Mouse (Mus musculus) kidney, adult 2 months (tissue): ENCODE data around the gene Snd1. TPM values are rescaled to one million over a fixed set of nuclear protein-coding genes. Genes with fewer than 3 reads are reported as not detected.

Experiments
- DNase-seq: peaks from one replicate; pipeline ENCODE4 v3.0.0; 2021
- H3K27ac ChIP-seq: fragments of 200-500 bp; 2 replicates; pipeline ENCODE4 v1.5.1; 2012; ENCODE audit warnings: low read depth, low read length, control low read depth, inconsistent platforms; ENCODE audit not compliant: insufficient read depth
- H3K27me3 ChIP-seq: fragments of 200-500 bp; replicated peaks from 2 replicates; pipeline ENCODE4 v1.6.1; 2012; ENCODE audit warnings: mild to moderate bottlenecking, moderate library complexity, low read length, inconsistent platforms; ENCODE audit not compliant: control insufficient read depth, insufficient read depth
- H3K36me3 ChIP-seq: fragments of 200-500 bp; 2 replicates; pipeline ENCODE4 v1.6.1; 2012; ENCODE audit warnings: mild to moderate bottlenecking, moderate library complexity, low read length, inconsistent platforms; ENCODE audit not compliant: control insufficient read depth, insufficient read depth
- H3K4me1 ChIP-seq: fragments of 200-500 bp; 2 replicates; pipeline ENCODE4 v1.6.1; 2011; ENCODE audit warnings: low read length; ENCODE audit not compliant: control insufficient read depth, insufficient read depth
- H3K4me3 ChIP-seq: fragments of 200-500 bp; 2 replicates; pipeline ENCODE4 v1.5.1; 2011; ENCODE audit warnings: mild to moderate bottlenecking, low read depth, low read length, control low read depth; ENCODE audit not compliant: insufficient read depth
- CTCF ChIP-seq: fragments of 200-500 bp; conservative IDR thresholded peaks from 2 replicates; pipeline ENCODE4 v1.5.1; 2011; ENCODE audit warnings: low read depth, mild to moderate bottlenecking, control low read depth, low read length, moderate library complexity, mixed read lengths; ENCODE audit not compliant: insufficient read depth, insufficient read length
- POLR2A ChIP-seq: fragments of 200-500 bp; IDR thresholded peaks from one replicate; pipeline ENCODE4 v1.6.1; 2011; ENCODE audit warnings: low read depth, low read length, control low read depth
- WGBS: fragments of 180-500 bp; shearing (Covaris S2); methylation state at CpG from one replicate; pipeline ENCODE4 v1.1.7; 2018; 5-methylcytosine and 5-hydroxymethylcytosine counted together
- polyA plus RNA-seq: library from polyadenylated mRNA; depleted of rRNA; stranded (reverse); fragments of >200 nt; gene quantifications from 2 replicates; pipeline ENCODE4 v1.2.3, GENCODE M21; 2012

Gene Snd1
- polyA plus RNA-seq, 1 experiment: 41.0 TPM

DNA sequence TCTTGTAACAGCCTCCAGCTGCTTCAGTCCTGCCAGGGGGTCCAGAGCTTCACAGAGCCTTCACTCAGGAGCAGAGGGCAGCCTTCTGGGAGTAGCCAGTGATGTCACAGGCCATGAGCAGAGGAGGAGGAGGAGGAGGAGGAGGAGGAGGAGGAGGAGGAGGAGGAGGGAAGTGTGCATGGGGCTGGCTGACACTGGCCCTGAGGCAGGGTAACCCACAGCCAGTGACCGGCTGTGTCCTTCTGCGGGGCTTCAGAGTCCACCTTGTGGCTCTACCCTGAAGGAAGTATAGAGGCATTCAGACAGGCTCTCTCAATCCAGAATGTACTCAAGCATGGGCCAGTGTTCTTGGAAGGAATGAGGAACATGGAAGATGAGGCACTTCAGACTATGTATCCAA is 25.7 kb upstream of the Snd1 start, which contains the start of gene Pax4:
Gene Pax4, minus strand, starts transcription at position 101 of the 400 bp plus-strand sequence.
- no peak within 1 kb of the TSS for H3K4me3 ChIP-seq
- no peak within 1 kb of the TSS for H3K27ac ChIP-seq
- H3K36me3 ChIP-seq: no peaks in the 10 kb centered on the region
- WGBS: 65% methylated on average over 2 of the region's 2 CpGs
- H3K27me3 ChIP-seq: no peaks in the 10 kb centered on the region
- no peaks in the 10 kb centered on the region for H3K4me1 ChIP-seq
- no peak for DNase-seq
- TF ChIP-seq CTCF (no peak), POLR2A (no peak)

DNA sequence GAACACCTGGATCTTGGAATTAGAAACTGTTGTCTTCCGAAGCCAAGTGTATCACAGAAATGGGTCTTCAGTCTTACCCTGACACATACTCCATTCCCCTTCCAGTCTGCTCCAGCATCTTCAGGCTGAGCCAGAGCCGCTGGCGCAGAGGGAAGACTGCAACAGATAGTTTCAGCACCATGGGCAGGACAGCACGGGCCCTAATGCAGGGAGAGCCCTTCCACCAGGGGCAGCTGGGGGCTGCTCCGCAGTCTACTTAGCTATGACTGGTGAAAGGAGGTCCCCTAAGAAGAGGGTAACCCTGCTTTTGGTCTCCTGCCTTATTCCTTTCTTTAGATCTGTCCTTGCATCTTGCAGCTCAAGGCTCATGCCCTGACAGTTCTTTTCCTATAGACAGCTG is 24.5 kb upstream of the Snd1 start:
- H3K4me3 ChIP-seq: no peak overlapping the region
- no peak overlapping the region for H3K27ac ChIP-seq
- DNase-seq: no peak
- TF ChIP-seq CTCF: no peak
- TF ChIP-seq POLR2A: no peak
- H3K27me3 ChIP-seq: no peaks in the 10 kb centered on the region
- WGBS: 13% methylated on average over 5 of the region's 5 CpGs
- no peaks in the 10 kb centered on the region for H3K36me3 ChIP-seq
- H3K4me1 ChIP-seq: no peaks in the 10 kb centered on the region

DNA sequence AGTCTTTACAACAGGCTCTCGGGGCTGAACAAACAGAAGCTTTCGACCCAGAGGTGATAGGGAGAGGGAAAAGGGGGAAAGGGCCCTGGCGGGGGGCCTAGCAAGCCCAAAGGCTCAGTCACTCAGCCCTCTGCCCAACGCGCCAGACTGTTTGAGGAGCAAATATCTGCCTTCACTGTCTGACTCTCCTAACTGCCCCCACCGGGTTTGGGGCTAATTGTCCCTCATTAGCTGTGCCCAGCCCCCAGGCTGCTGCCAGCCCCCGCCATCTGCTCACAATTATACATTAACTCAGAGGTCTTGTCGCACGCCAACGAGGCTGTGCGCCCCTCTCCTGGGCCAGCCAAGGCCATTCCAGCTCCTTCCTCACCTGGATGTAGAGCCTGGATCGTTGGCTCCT is 24.0 kb upstream of the Snd1 start:
- 2% methylated on average over 12 of the region's 12 CpGs for WGBS
- H3K4me3 ChIP-seq: no peak overlapping the region
- H3K27ac ChIP-seq: no peak overlapping the region
- DNase-seq: no peak
- no peaks in the 10 kb centered on the region for H3K27me3 ChIP-seq
- no peaks in the 10 kb centered on the region for H3K4me1 ChIP-seq
- TF ChIP-seq CTCF (no peak), POLR2A (no peak)
- no peaks in the 10 kb centered on the region for H3K36me3 ChIP-seq

DNA sequence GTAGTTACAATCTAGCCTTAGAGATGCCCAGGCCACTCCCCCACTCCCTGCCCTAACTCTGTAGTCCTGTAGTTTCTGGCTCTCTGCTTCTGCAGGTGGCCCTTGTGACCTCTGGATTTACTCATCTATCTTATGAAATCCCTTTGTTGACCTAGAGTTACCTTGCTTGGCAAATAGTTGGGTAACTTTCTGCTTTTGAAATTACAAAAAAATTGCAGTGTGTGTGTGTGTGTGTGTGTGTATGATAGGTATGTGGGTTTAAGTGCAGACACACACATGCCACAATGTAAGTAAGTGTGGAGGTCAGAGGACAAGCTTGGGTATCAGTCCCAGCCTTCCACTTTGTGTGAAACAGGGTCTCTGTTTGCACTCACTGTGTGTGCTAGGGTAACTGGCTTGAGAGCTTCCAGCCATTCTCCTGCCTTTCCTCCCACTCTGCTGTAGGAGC is 15.7 kb upstream of the Snd1 start:
- no peak for DNase-seq
- H3K4me1 ChIP-seq: no peaks in the 10 kb centered on the region
- no peaks in the 10 kb centered on the region for H3K27me3 ChIP-seq
- no peak overlapping the region for H3K27ac ChIP-seq
- no peak overlapping the region for H3K4me3 ChIP-seq
- no peaks in the 10 kb centered on the region for H3K36me3 ChIP-seq
- no peak for TF ChIP-seq POLR2A
- TF ChIP-seq CTCF: no peak

DNA sequence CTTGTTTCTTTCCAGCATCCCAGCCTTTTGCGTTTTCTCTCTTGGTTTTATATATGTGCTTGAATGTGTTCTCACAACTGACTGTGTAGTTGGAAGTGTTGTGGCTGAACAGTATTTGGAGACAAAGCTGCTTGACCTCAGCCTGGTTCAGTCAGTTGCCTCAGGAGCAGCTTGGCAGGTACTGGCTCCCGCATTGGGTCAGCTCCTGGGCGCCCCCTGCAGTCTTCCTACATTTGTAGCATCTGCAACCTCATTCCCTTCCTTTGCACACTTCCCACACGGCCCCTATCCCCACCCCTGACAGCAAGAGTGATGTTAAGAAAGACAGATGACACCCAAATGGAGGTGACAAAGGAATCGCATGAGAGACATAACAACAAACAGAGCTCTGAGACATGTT is 14.4 kb upstream of the Snd1 start:
- Histone ChIP-seq H3K4me1 (no peaks in the 10 kb centered on the region), H3K27ac (no peak overlapping the region), H3K4me3 (no peak overlapping the region), H3K36me3 (no peaks in the 10 kb centered on the region), H3K27me3 (no peaks in the 10 kb centered on the region)
- 5% methylated on average over 5 of the region's 5 CpGs for WGBS
- peak; percentile 80 for TF ChIP-seq CTCF
- TF ChIP-seq POLR2A: no peak
- DNase-seq: peak; percentile 78

DNA sequence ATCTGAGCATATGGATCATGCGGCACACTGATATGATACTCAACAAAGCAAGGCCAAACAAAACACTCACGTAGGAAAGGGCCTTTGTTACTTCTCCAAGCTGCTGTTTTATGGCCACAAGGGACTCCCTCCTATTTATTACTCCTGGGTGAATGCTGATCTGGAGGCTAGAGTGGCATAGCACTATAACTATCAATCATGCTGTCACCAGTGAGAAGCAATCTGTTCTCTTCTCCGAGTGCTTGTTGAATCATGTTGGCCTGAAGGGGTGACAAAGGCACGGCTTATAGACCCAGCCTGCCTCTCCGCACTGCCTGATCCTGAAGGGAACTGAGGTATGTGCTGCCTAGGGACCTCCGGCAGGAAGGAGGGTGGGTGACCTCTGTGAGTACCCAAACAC is 10.3 kb upstream of the Snd1 start:
- Histone ChIP-seq H3K4me3 (no peak overlapping the region), H3K27me3 (no peaks in the 10 kb centered on the region), H3K27ac (no peak overlapping the region), H3K36me3 (no peaks in the 10 kb centered on the region), H3K4me1 (no peaks in the 10 kb centered on the region)
- whole genome bisulfite sequencing: 37% methylated on average over 6 of the region's 6 CpGs
- no peak for DNase-seq
- TF ChIP-seq CTCF: no peak
- TF ChIP-seq POLR2A: no peak

DNA sequence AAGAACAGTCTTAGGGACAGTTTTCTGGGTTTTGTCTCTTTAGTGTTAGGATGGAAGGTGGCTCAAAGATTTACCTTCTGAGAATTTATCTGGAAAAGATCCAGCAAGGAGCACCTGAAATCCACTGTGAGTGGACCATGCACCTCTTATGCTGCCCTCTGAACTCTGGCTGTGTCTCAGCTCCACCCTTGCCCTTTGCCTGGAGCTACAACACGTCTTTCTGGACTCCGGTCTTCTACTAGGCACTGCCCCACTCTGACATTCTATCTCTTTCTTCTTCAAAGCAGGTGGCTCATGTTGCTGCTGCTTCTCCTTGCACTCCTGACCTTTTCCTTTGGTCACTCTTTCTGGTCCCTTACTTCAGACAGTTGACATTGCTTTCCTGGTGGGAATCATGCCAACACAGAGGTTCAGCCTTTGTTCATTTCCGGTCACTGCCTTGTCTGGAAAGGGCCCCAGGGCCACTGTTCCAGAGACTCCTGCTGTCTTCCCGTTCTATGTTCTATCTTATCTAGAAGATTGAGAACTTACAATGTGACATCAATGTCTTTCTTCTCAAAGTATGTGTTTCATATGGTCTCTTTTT is 4.8 kb upstream of the Snd1 start:
- TF ChIP-seq POLR2A: no peak
- TF ChIP-seq CTCF: no peak
- 25% methylated on average over 4 of the region's 4 CpGs for WGBS
- H3K27me3 ChIP-seq: no peaks in the 10 kb centered on the region
- H3K4me3 ChIP-seq: no peak overlapping the region
- no peaks in the 10 kb centered on the region for H3K36me3 ChIP-seq
- H3K27ac ChIP-seq: 0 out of 2 replicates have a peak overlapping the region, but pooled peaks have one; percentile 5
- peak; percentile 60 for DNase-seq
- peaks cover 4% of the 10 kb centered on the region; the same call in 1 of the 2 replicates for H3K4me1 ChIP-seq
